Mouse (Mus musculus) heart, embryonic 16.5 days (tissue): ENCODE measurements around the gene Ing5. TPM values are rescaled to one million over a fixed set of nuclear protein-coding genes. Genes with fewer than 3 reads are reported as not detected.
"Not testable (repeated sequence)": the region's sequence is repeated elsewhere in the genome, so short reads cannot be mapped to it uniquely, and the experiment has no call there.

ENCODE experiments used
- ATAC-seq: fragments of 200-750 bp; cut with Nextera tagmentation; replicated peaks from 2 replicates; pipeline ENCODE4 v1.8.0; 2017; ENCODE audit warnings: moderate number of reproducible peaks; ENCODE audit not compliant: insufficient read depth, low FRiP score; ENCODE audit errors: extremely low read depth
- H3K27ac ChIP-seq: fragments of 300-500 bp; sonication (generic); 2 replicates; pipeline ENCODE4 v1.5.1; 2014; ENCODE audit warnings: mild to moderate bottlenecking, low read length, control low read depth, moderate library complexity
- H3K27me3 ChIP-seq: fragments of 300-500 bp; sonication (generic); 2 replicates; pipeline ENCODE4 v1.6.1; 2014; ENCODE audit warnings: low read length, mixed read lengths; ENCODE audit not compliant: control insufficient read depth, insufficient read depth
- H3K36me3 ChIP-seq: fragments of 300-500 bp; sonication (generic); 2 replicates; pipeline ENCODE4 v1.6.1; 2014; ENCODE audit not compliant: control insufficient read depth, insufficient read depth
- H3K4me1 ChIP-seq: fragments of 300-500 bp; sonication (generic); 2 replicates; pipeline ENCODE4 v1.6.1; 2014; ENCODE audit warnings: low read length, mixed read lengths; ENCODE audit not compliant: control insufficient read depth, insufficient read depth
- H3K4me2 ChIP-seq: fragments of 300-500 bp; sonication (generic); 2 replicates; pipeline ENCODE4 v1.6.1; 2014; ENCODE audit warnings: low read depth, mild to moderate bottlenecking, control low read depth, low read length
- H3K4me3 ChIP-seq: fragments of 300-500 bp; sonication (generic); 2 replicates; pipeline ENCODE4 v1.5.1; 2014; ENCODE audit warnings: mild to moderate bottlenecking, control low read depth, low read length
- H3K9ac ChIP-seq: fragments of 300-500 bp; sonication (generic); 2 replicates; pipeline ENCODE4 v1.6.1; 2014; ENCODE audit warnings: low read length, control low read depth
- H3K9me3 ChIP-seq: fragments of 300-500 bp; sonication (generic); replicated peaks from 2 replicates; pipeline ENCODE4 v1.6.1; 2016; ENCODE audit warnings: low read length; ENCODE audit not compliant: control insufficient read depth
- WGBS: fragments of 180-500 bp; shearing (Covaris S2); extraction: QIAGEN DNeasy Blood & Tissue Kit; methylation state at CpG from one replicate; pipeline ENCODE4 v1.1.7; 2014; 5-methylcytosine and 5-hydroxymethylcytosine counted together
- polyA plus RNA-seq: library from polyadenylated mRNA; unstranded; fragments of >200 nt; fragmentation: Nextera tagmentation; extraction: Ambion mirVana; gene quantifications from 2 replicates; pipeline ENCODE4 v1.2.1, GENCODE M21; 2015

Gene Ing5
- polyA plus RNA-seq, 1 experiment from 2014 or later: 13.0 TPM

GRCm38 (mm10) chr1:93824609-93825008, 20.8 kb downstream of the Ing5 start, which contains the start of gene D2hgdh:
TSS of gene D2hgdh (plus strand) at chr1:93824909.
- Histone ChIP-seq H3K4me1 (peaks cover 12% of the 10 kb centered on the region), H3K9me3 (no peaks in the 10 kb centered on the region), H3K4me3 (peak within 1 kb of the TSS; percentile 66), H3K9ac (peak within 1 kb of the TSS; percentile 80), H3K27ac (peak within 1 kb of the TSS; percentile 91), H3K27me3 (no peaks in the 10 kb centered on the region), H3K4me2 (peak within 1 kb of the TSS; percentile 85), H3K36me3 (peaks cover 8% of the 10 kb centered on the region)
- no peak for ATAC-seq
- WGBS: 10% methylated on average over 10 of the region's 10 CpGs

GRCm38 (mm10) chr1:93825105-93825674, 21.4 kb downstream of the Ing5 start:
- Histone ChIP-seq H3K9me3 (no peaks in the 10 kb centered on the region), H3K4me1 (peaks cover 12% of the 10 kb centered on the region), H3K36me3 (peaks cover 6% of the 10 kb centered on the region), H3K27ac (peak overlapping the region; percentile 91), H3K4me3 (peak overlapping the region; percentile 66), H3K9ac (peak overlapping the region; percentile 80), H3K27me3 (no peaks in the 10 kb centered on the region), H3K4me2 (peak overlapping the region; percentile 85)
- peak; percentile 97 for ATAC-seq
- 1% methylated on average over 30 of the region's 30 CpGs for WGBS

GRCm38 (mm10) chr1:93825771-93826539, 22.2 kb downstream of the Ing5 start:
- peak overlapping the region; percentile 91 for H3K27ac ChIP-seq
- 42% methylated on average over 27 of the region's 27 CpGs for WGBS
- ATAC-seq: no peak
- H3K27me3 ChIP-seq: no peaks in the 10 kb centered on the region
- peaks cover 2% of the 10 kb centered on the region for H3K36me3 ChIP-seq
- peaks cover 12% of the 10 kb centered on the region for H3K4me1 ChIP-seq
- peak overlapping the region; percentile 66 for H3K4me3 ChIP-seq
- H3K9ac ChIP-seq: peak overlapping the region; percentile 80
- H3K9me3 ChIP-seq: no peaks in the 10 kb centered on the region
- peak overlapping the region; percentile 85 for H3K4me2 ChIP-seq

GRCm38 (mm10) chr1:93826540-93826835, 22.7 kb downstream of the Ing5 start:
- H3K4me2 ChIP-seq: no peak overlapping the region
- no peak for ATAC-seq
- no peak overlapping the region for H3K9ac ChIP-seq
- H3K27ac ChIP-seq: no peak overlapping the region
- no peaks in the 10 kb centered on the region for H3K27me3 ChIP-seq
- 89% methylated on average over 9 of the region's 9 CpGs for WGBS
- H3K4me1 ChIP-seq: peaks cover 12% of the 10 kb centered on the region
- no peak overlapping the region for H3K4me3 ChIP-seq
- H3K36me3 ChIP-seq: no peaks in the 10 kb centered on the region
- H3K9me3 ChIP-seq: no peaks in the 10 kb centered on the region

- H3K36me3 ChIP-seq, H3K27me3 ChIP-seq, H3K9ac ChIP-seq, H3K4me2 ChIP-seq, H3K27ac ChIP-seq, H3K4me1 ChIP-seq, H3K4me3 ChIP-seq, H3K9me3 ChIP-seq, ATAC-seq: not testable (repeated sequence)
- WGBS: 69% methylated on average over 3 of the region's 4 CpGs
These were observed 29.1 kb downstream of the Ing5 start for GRCm38 (mm10) chr1:93832754-93833360.

- Histone ChIP-seq H3K4me3 (no peak overlapping the region), H3K4me2 (no peak overlapping the region), H3K36me3 (peaks cover 2% of the 10 kb centered on the region; the same call in 1 of the 2 replicates), H3K27me3 (no peaks in the 10 kb centered on the region), H3K9me3 (no peaks in the 10 kb centered on the region), H3K27ac (no peak overlapping the region), H3K4me1 (no peaks in the 10 kb centered on the region), H3K9ac (no peak overlapping the region)
- no peak for ATAC-seq
- 81% methylated on average over 7 of the region's 7 CpGs for WGBS
These were observed 30.9 kb downstream of the Ing5 start for GRCm38 (mm10) chr1:93834671-93835150.

- H3K9me3 ChIP-seq: no peaks in the 10 kb centered on the region
- ATAC-seq: no peak
- H3K9ac ChIP-seq: no peak overlapping the region
- H3K4me1 ChIP-seq: no peaks in the 10 kb centered on the region
- no peak overlapping the region for H3K4me2 ChIP-seq
- H3K36me3 ChIP-seq: peaks cover 2% of the 10 kb centered on the region; the same call in 1 of the 2 replicates
- no peaks in the 10 kb centered on the region for H3K27me3 ChIP-seq
- no peak overlapping the region for H3K27ac ChIP-seq
- 80% methylated on average over 4 of the region's 4 CpGs for WGBS
- H3K4me3 ChIP-seq: no peak overlapping the region
These were observed 31.4 kb downstream of the Ing5 start for GRCm38 (mm10) chr1:93835211-93835610.

- peaks cover 2% of the 10 kb centered on the region; the same call in 1 of the 2 replicates for H3K36me3 ChIP-seq
- no peak overlapping the region for H3K4me2 ChIP-seq
- H3K27me3 ChIP-seq: no peaks in the 10 kb centered on the region
- H3K9me3 ChIP-seq: no peaks in the 10 kb centered on the region
- 78% methylated on average over 6 of the region's 6 CpGs for WGBS
- H3K4me1 ChIP-seq: no peaks in the 10 kb centered on the region
- no peak overlapping the region for H3K9ac ChIP-seq
- H3K27ac ChIP-seq: no peak overlapping the region
- ATAC-seq: no peak
- H3K4me3 ChIP-seq: no peak overlapping the region
These were observed 32.2 kb downstream of the Ing5 start for GRCm38 (mm10) chr1:93835876-93836531.
